Mouse (Mus musculus): ENCODE data around the gene Pip4k2a. TPM values are rescaled to one million over a fixed set of nuclear protein-coding genes. Genes with fewer than 3 reads are reported as not detected.
A peak's percentile ranks its signal among the peaks of the same experiment; 100 is the strongest.
"Not testable (repeated sequence)": the region's sequence is repeated elsewhere in the genome, so short reads cannot be mapped to it uniquely, and the experiment has no call there.

The Pip4k2a gene
- 10 to 100 TPM; 27.1 to 84.6 (median 64.4) TPM for total RNA-seq (2018; cell fraction: chromatin; rRNA removed)
- 100 to 1,000 TPM in 11 of 26 experiments, 10 to 100 TPM in 15; 63.7 to 127 (median 98.6) TPM for total RNA-seq (2018; cell fraction: cytosol; rRNA removed)
- total RNA-seq (2018; cell fraction: nucleus; rRNA removed) = 100 to 1,000 TPM in 1 of 26 experiments, 10 to 100 TPM in 25; 28.8 to 104 (median 69.2) TPM
- 78.0 to 163 TPM (median 96.3 TPM) in 3 replicates for polyA plus RNA-seq (2018)

GRCm38 (mm10) chr2:18998054-18998478 lies at the start of gene Pip4k2a, which contains the start of gene 4930426L09Rik:
TSS of gene Pip4k2a (minus strand) at chr2:18998126.
TSS of gene 4930426L09Rik (plus strand) at chr2:18998343.
- Histone ChIP-seq H3K4me3 (ENCODE audit: inconsistent target) (peak within 1 kb of the TSS; percentile 85), H3K79me2 (ENCODE audit: inconsistent target) (peaks cover 50% of the 10 kb centered on the region), H3K36me3 (ENCODE audit: inconsistent target) (no peaks in the 10 kb centered on the region), H3K27ac (peak within 1 kb of the TSS; percentile 86)
- 2% methylated on average over 54 of the region's 66 CpGs for WGBS (ENCODE audit: missing documents)

GRCm38 (mm10) chr2:19037907-19038570 lies 40.1 kb upstream of the Pip4k2a start:
- no peaks in the 10 kb centered on the region for H3K79me2 ChIP-seq (ENCODE audit: inconsistent target)
- no peaks in the 10 kb centered on the region for H3K36me3 ChIP-seq (ENCODE audit: inconsistent target)
- peak overlapping the region; percentile 40 for H3K27ac ChIP-seq
- WGBS (ENCODE audit: missing documents) = 58% methylated on average over 4 of the region's 4 CpGs
- H3K4me3 ChIP-seq (ENCODE audit: inconsistent target) = no peak overlapping the region

- no peaks in the 10 kb centered on the region for H3K36me3 ChIP-seq (ENCODE audit: inconsistent target)
- H3K27ac ChIP-seq = no peak overlapping the region
- 92% methylated on average over 4 of the region's 4 CpGs for WGBS (ENCODE audit: missing documents)
- no peak overlapping the region for H3K4me3 ChIP-seq (ENCODE audit: inconsistent target)
- H3K79me2 ChIP-seq (ENCODE audit: inconsistent target) = no peaks in the 10 kb centered on the region
These were observed 39.5 kb upstream of the Pip4k2a start for GRCm38 (mm10) chr2:19037430-19037829.

GRCm38 (mm10) chr2:19024807-19025206 lies 26.9 kb upstream of the Pip4k2a start:
- WGBS (ENCODE audit: missing documents) = 92% methylated on average over 2 of the region's 2 CpGs
- Histone ChIP-seq H3K27ac (no peak overlapping the region), H3K36me3 (ENCODE audit: inconsistent target) (no peaks in the 10 kb centered on the region), H3K4me3 (ENCODE audit: inconsistent target) (no peak overlapping the region), H3K79me2 (ENCODE audit: inconsistent target) (no peaks in the 10 kb centered on the region)

GRCm38 (mm10) chr2:19018034-19018433 lies 20.1 kb upstream of the Pip4k2a start:
- no peak overlapping the region for H3K27ac ChIP-seq
- no CpG with 5 or more reads among the region's 2 CpGs for WGBS (ENCODE audit: missing documents)
- no peaks in the 10 kb centered on the region for H3K79me2 ChIP-seq (ENCODE audit: inconsistent target)
- H3K4me3 ChIP-seq (ENCODE audit: inconsistent target) = no peak overlapping the region
- H3K36me3 ChIP-seq (ENCODE audit: inconsistent target) = no peaks in the 10 kb centered on the region

GRCm38 (mm10) chr2:19016839-19017238 lies 18.9 kb upstream of the Pip4k2a start:
- WGBS (ENCODE audit: missing documents) = 100% methylated on average over 1 of the region's 1 CpGs
- Histone ChIP-seq H3K36me3 (ENCODE audit: inconsistent target) (no peaks in the 10 kb centered on the region), H3K27ac (no peak overlapping the region)

GRCm38 (mm10) chr2:19016348-19016747 lies 18.4 kb upstream of the Pip4k2a start:
- Histone ChIP-seq H3K27ac (no peak overlapping the region), H3K4me3 (ENCODE audit: inconsistent target) (no peak overlapping the region), H3K36me3 (ENCODE audit: inconsistent target) (no peaks in the 10 kb centered on the region), H3K79me2 (ENCODE audit: inconsistent target) (no peaks in the 10 kb centered on the region)
- WGBS (ENCODE audit: missing documents) = 97% methylated on average over 5 of the region's 5 CpGs

More at GRCm38 (mm10) chr2:19016839-19017238, 18.9 kb upstream of the Pip4k2a start:
- H3K4me3 ChIP-seq (ENCODE audit: inconsistent target) = no peak overlapping the region
- H3K79me2 ChIP-seq (ENCODE audit: inconsistent target) = no peaks in the 10 kb centered on the region

GRCm38 (mm10) chr2:19011443-19011842 lies 13.5 kb upstream of the Pip4k2a start:
- Histone ChIP-seq H3K4me3 (ENCODE audit: inconsistent target) (no peak overlapping the region), H3K79me2 (ENCODE audit: inconsistent target) (no peaks in the 10 kb centered on the region), H3K27ac (no peak overlapping the region), H3K36me3 (ENCODE audit: inconsistent target) (no peaks in the 10 kb centered on the region)
- 54% methylated on average over 6 of the region's 6 CpGs for WGBS (ENCODE audit: missing documents)

GRCm38 (mm10) chr2:19010541-19010940 lies 12.6 kb upstream of the Pip4k2a start:
- not testable (repeated sequence) for H3K79me2 ChIP-seq (ENCODE audit: inconsistent target); H3K4me3 ChIP-seq (ENCODE audit: inconsistent target); H3K27ac ChIP-seq; H3K36me3 ChIP-seq (ENCODE audit: inconsistent target)
- no CpG with 5 or more reads among the region's 1 CpGs for WGBS (ENCODE audit: missing documents)

- Histone ChIP-seq H3K79me2 (ENCODE audit: inconsistent target) (no peaks in the 10 kb centered on the region), H3K4me3 (ENCODE audit: inconsistent target) (no peak overlapping the region), H3K27ac (no peak overlapping the region), H3K36me3 (ENCODE audit: inconsistent target) (no peaks in the 10 kb centered on the region)
- 69% methylated on average over 4 of the region's 4 CpGs for WGBS (ENCODE audit: missing documents)
These were observed 9.7 kb upstream of the Pip4k2a start for GRCm38 (mm10) chr2:19007580-19007979.

- no peaks in the 10 kb centered on the region for H3K79me2 ChIP-seq (ENCODE audit: inconsistent target)
- no peak overlapping the region for H3K4me3 ChIP-seq (ENCODE audit: inconsistent target)
- peak overlapping the region; percentile 88 for H3K27ac ChIP-seq
- WGBS (ENCODE audit: missing documents) = 35% methylated on average over 7 of the region's 7 CpGs
- no peaks in the 10 kb centered on the region for H3K36me3 ChIP-seq (ENCODE audit: inconsistent target)
These were observed 8.2 kb upstream of the Pip4k2a start for GRCm38 (mm10) chr2:19006124-19006523.

- Histone ChIP-seq H3K36me3 (ENCODE audit: inconsistent target) (no peaks in the 10 kb centered on the region), H3K27ac (peak overlapping the region; percentile 88), H3K79me2 (ENCODE audit: inconsistent target) (no peaks in the 10 kb centered on the region), H3K4me3 (ENCODE audit: inconsistent target) (no peak overlapping the region)
- WGBS (ENCODE audit: missing documents) = 0% methylated on average over 10 of the region's 10 CpGs
These were observed 6.9 kb upstream of the Pip4k2a start for GRCm38 (mm10) chr2:19004801-19005200.

- Histone ChIP-seq H3K4me3 (ENCODE audit: inconsistent target) (no peak overlapping the region), H3K36me3 (ENCODE audit: inconsistent target) (no peaks in the 10 kb centered on the region), H3K79me2 (ENCODE audit: inconsistent target) (peaks cover 37% of the 10 kb centered on the region), H3K27ac (no peak overlapping the region)
- WGBS (ENCODE audit: missing documents) = 100% methylated on average over 2 of the region's 2 CpGs
These were observed 1.5 kb upstream of the Pip4k2a start for GRCm38 (mm10) chr2:18999395-18999794.

GRCm38 (mm10) chr2:18997387-18997971 lies 447 bp downstream of the Pip4k2a start:
- Histone ChIP-seq H3K79me2 (ENCODE audit: inconsistent target) (peaks cover 56% of the 10 kb centered on the region), H3K36me3 (ENCODE audit: inconsistent target) (no peaks in the 10 kb centered on the region), H3K4me3 (ENCODE audit: inconsistent target) (peak overlapping the region; percentile 82), H3K27ac (peak overlapping the region; percentile 80)
- WGBS (ENCODE audit: missing documents) = under 1% methylated on average over 42 of the region's 46 CpGs

Data from macrophage (primary cell).